Mouse (Mus musculus): ENCODE measurements around the gene Cenpt.
A peak's percentile ranks its signal among the peaks of the same experiment; 100 is the strongest.

The Cenpt gene

GRCm38 (mm10) chr8:105853178-105853577 lies at the start of gene Cenpt:
TSS of gene Cenpt (minus strand) at chr8:105853278.
- DNase-seq: no peak

DNA sequence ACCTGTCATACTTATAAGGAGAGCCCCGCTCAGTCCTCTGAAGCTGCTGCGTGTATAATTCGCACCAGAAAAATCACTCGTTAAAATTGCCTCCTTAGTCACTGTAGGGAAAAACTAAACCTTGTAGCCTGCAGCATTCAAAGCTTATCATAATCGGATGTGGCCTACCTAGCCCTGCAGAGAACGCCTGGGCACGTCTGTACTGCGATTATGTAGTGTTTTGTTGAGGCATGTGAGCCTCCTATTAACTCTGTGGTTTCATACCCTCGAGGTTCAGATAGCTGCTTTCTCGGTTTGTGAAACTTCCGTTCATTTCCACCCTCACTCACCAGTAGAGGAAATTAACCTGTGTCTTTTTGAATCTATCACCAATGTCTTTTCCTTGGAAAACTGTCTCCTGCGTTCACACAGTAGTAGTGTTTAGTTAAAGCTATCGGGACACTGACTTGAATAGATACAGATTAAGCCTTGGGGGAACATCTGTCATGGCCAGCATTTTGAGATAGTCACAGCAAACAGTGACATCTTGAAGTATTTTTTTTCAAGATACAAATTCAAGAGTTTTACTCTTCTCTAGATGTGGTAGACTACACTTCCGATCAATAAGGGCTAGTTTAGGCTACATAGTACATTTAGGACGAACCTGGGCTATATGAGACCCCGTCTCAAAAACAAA lies 48.0 kb upstream of the Cenpt start:
- DNase-seq: no peak

GRCm38 (mm10) chr8:105900180-105900940 lies 47.3 kb upstream of the Cenpt start, which contains the start of gene Pskh1:
TSS of gene Pskh1 (plus strand) at chr8:105900441.
- DNase-seq: peak; percentile 84 to 91

GRCm38 (mm10) chr8:105897801-105898480 lies 44.9 kb upstream of the Cenpt start:
- no peak for DNase-seq

- DNase-seq: peak; percentile 72 to 73
Observed at GRCm38 (mm10) chr8:105893339-105893738, 40.3 kb upstream of the Cenpt start, which contains the start of gene Nrn1l. TSS of gene Nrn1l (plus strand) at chr8:105893567.

DNA sequence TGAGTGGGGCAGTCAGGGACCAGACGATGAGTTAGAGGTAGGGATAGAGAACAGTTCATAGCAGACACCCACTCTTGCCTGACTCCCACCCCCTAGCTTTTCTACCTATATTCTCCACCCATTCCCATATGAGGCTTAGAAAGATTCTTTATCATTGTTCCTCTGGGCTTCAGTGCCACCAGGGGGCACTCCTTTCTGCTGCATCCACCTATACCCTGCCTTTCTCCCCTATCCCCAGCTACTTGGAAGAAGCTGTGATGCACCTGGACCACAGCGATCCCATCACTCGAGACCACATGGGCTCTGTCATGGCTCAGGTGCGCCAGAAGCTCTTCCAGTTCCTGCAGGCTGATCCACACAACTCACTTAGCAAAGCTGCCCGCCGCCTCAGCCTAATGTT lies 39.4 kb upstream of the Cenpt start:
- peak in 1 of 2 experiments; percentile 30 for DNase-seq

DNA sequence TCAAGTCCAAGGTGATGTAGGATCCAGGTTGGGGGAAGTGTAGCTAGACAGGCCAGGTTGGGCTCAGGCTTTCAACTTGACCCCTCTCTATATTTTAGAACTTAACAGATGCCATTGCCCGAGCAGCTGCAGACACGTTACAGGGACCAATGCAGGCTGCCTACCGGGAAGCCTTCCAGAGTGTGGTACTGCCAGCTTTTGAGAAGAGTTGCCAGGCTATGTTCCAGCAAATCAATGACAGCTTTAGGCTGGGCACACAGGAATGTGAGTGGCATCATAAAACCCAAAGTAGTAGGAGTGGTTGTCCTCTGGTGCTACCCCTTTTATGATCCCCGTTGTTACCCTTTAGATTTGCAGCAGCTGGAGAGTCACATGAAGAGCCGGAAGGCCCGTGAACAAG lies 37.8 kb upstream of the Cenpt start:
- no peak for DNase-seq

DNA sequence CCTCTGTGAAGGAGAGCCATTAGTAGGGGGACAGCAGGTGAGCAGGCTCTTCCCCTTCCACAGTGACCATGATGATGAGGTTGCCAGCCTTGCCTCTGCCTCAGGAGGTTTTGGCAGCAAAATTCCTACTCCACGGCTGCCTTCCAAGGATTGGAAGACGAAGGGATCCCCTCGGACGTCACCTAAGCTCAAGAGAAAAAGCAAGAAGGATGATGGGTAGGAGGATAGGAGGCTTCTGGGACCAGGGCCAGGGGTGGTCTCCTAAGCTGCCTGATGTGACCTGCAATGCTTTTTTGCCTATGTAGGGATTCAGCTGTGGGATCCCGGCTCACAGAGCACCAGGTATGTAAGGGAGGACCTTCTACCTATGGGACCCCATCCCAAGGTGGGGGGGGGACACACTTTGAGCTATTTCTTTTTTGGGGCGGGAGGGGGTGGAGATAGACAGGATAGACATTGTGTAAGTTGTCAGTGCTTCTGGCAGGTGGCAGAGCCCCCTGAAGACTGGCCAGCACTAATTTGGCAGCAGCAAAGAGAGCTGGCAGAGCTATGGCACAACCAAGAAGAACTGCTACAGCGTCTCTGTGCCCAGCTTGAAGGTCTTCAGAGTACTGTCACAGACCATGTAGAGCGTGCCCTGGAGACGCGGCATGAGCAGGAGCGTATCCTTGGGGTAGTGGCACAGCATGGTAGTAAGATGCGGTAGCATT lies 36.8 kb upstream of the Cenpt start:
- no peak for DNase-seq

- peak; percentile 70 to 89 for DNase-seq
Observed at GRCm38 (mm10) chr8:105880754-105881520, 27.9 kb upstream of the Cenpt start, which contains the start of gene Edc4. TSS of gene Edc4 (plus strand) at chr8:105880881.

GRCm38 (mm10) chr8:105874301-105874700 lies 21.2 kb upstream of the Cenpt start:
- DNase-seq: no peak

GRCm38 (mm10) chr8:105866364-105867029 lies 13.4 kb upstream of the Cenpt start:
- DNase-seq: no peak

DNA sequence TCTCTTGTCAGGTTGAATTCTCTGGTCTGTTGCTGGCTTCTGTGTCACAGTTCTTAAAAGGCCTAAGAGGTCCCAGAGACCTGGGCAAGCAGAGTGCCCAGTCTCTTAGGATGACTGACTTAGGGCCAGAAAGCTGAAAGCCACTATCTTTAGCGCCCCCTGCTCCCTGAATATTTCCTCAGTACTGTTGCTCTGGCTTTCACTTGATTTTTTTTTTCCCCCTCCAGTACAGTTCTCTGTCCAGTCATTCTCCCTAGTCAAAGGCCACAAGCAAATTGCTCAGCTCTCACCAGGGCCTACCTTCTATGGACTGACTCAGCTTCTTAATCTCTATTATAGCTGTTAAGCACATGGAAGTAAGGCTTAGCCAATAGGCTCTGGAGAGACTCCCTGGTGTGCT lies 8.9 kb upstream of the Cenpt start:
- no peak for DNase-seq

DNA sequence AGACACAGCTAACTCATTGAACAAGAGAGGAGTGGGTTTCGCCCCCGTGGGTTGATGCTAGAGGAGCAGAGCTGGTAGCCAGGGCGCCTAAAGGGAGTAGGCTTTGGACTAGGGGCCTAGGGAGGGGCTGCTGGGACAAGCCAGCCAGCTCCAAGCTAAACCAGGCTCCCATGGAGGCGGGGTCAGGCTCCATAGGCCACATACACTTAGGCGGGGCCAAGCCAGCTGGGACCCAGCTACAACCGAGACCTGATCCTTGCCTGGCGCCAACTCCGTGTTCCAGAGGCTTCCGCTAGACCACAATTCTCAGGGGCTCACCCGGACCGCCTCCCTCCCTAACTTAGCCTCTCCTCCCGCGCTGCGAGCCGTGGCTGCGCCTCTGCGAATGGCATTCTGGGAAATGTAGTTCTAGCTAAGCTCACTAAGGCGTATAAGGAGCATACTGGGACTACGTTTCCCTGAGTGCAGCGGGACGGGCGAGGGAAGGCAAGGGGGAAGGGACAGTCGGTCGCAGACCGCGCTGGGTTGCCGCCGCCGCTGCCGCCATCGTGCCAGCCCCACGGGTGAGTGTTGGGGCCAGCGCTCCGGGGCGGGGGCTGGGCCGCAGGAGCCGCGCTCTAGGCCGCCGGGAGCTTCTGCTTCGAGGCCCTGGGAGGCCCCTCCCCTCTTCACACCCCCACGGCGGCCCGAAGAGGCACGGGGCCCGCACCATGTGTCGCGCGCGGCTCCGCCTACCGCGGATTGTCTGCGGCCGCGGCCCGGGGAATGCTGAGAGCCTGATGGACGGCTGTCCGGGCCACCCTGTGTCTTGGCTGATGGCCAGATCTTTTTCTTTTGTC lies 7.3 kb upstream of the Cenpt start, which contains the start of gene Nutf2:
Gene Nutf2 (plus strand): TSS at position 438 of the 839 bp plus-strand sequence.
- peak; percentile 96 to 98 for DNase-seq

- no peak for DNase-seq
Observed at GRCm38 (mm10) chr8:105859314-105859713, 6.2 kb upstream of the Cenpt start.

GRCm38 (mm10) chr8:105858495-105858894 lies 5.4 kb upstream of the Cenpt start:
- no peak for DNase-seq

DNA sequence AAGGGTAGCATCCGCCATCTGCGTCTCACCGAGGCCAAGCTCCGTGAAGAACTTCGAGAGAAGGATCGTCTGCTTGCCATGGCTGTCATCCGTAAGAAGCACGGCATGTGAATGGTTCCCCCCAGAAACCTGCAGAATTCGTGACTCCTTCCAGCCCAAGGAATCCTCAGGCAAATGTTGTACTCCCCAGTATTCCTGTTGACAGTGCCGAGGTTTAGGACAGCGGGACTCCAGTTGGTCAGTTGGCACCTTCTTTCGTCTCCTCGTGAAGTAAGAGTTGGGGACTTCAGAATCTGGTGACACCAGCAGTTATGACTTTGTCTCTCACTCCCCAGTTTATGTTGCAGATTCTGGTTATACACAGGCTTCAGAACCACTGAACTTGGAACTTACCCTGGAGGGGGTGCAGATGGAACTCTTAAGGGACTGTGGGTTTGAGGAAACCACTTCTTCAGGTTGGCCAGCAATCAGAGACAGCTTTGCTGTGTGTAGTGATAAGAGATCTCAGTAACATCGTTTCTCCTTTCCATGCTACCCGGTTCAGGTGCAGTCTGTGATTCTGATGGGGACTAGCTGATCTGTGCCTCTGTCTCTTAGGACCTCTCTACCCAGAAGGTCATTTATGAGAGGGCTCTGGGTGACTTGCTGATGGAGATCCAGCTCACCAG lies 3.2 kb upstream of the Cenpt start:
- no peak for DNase-seq

DNA sequence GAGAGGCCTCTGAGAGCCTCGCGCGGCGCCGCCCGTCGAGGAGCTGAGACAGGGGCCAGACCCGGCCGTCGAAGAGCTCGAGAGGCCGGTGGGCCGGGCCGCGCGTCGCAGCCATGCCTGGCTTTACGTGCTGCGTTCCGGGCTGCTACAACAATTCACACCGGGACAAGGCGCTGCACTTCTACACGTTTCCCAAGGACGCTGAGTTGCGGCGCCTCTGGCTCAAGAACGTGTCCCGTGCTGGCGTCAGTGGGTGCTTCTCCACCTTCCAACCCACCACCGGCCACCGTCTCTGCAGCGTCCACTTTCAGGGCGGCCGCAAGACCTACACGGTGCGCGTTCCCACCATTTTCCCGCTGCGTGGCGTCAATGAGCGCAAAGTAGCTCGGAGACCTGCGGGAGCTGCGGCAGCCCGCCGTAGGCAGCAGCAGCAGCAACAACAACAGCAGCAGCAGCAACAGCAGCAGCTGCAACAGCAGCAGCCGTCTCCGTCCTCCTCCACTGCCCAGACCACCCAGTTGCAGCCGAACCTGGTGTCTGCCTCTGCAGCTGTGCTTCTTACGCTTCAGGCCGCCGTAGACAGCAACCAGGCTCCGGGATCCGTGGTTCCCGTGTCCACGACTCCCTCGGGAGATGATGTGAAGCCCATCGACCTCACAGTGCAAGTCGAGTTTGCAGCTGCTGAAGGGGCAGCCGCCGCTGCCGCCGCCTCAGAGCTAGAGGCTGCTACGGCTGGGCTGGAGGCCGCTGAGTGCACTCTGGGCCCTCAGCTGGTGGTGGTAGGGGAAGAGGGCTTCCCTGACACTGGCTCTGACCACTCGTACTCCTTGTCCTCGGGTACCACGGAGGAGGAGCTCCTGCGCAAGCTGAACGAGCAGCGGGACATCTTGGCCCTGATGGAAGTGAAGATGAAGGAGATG lies 2.4 kb upstream of the Cenpt start:
- DNase-seq: peak in 1 of 2 experiments; percentile 42

DNA sequence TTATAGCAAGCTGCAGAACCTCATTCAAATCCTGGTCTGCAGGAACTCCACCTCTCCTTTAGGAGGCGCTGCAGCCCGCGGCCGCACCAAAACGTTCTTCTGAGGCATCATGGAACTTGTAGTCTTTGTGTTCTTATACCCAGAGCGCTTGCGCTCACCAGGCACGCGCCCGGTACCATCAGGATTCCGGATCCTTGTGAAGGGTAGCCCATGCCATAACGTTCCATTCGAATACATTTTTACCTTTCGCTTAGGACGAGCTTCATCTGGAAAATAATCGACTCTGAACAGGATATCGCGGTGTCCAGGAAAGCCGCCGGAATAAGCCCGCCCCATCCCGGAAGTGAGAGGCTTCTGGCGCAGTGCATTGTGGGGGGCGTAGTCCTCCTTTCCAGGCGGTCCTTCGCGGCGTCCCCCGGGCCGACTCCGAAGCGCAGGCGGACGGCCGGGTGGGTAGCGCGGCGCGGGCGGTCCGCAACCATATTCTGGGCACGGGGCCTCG lies 1.7 kb upstream of the Cenpt start, which contains the start of gene Thap11:
Gene Thap11 (plus strand): TSS at position 418 of the 502 bp plus-strand sequence.
- peak; percentile 87 to 91 for DNase-seq

Measured in kidney, adult 8-10 months (tissue).